Mouse (Mus musculus) limb, embryonic 13.5 days (tissue): ENCODE results near the gene Prkab2. TPM values are rescaled to one million over a fixed set of nuclear protein-coding genes. Genes with fewer than 3 reads are reported as not detected.

ENCODE experiments used
- ATAC-seq: fragments of 200-750 bp; cut with Nextera tagmentation; 2 replicates; pipeline ENCODE4 v1.8.0; 2017; ENCODE audit warnings: low read depth, moderate number of reproducible peaks, moderate TSS enrichment; ENCODE audit not compliant: low FRiP score
- H3K27ac ChIP-seq: fragments of 300-500 bp; sonication (generic); 2 replicates; pipeline ENCODE4 v1.5.1; 2015; ENCODE audit warnings: inconsistent platforms, mild to moderate bottlenecking, moderate library complexity
- H3K27me3 ChIP-seq: fragments of 300-500 bp; sonication (generic); 2 replicates; pipeline ENCODE4 v1.6.1; 2015; ENCODE audit warnings: mild to moderate bottlenecking, inconsistent platforms
- H3K36me3 ChIP-seq: fragments of 300-500 bp; sonication (generic); 2 replicates; pipeline ENCODE4 v1.6.1; 2015; ENCODE audit warnings: inconsistent platforms, mild to moderate bottlenecking, moderate library complexity
- H3K4me1 ChIP-seq: fragments of 300-500 bp; sonication (generic); 2 replicates; pipeline ENCODE4 v1.6.1; 2015; ENCODE audit warnings: inconsistent platforms
- H3K4me2 ChIP-seq: fragments of 300-500 bp; sonication (generic); replicated peaks from 2 replicates; pipeline ENCODE4 v1.6.1; 2015; ENCODE audit warnings: inconsistent platforms, mild to moderate bottlenecking, moderate library complexity
- H3K4me3 ChIP-seq: fragments of 300-500 bp; sonication (generic); 2 replicates; pipeline ENCODE4 v1.5.1; 2015; ENCODE audit warnings: moderate library complexity, mild to moderate bottlenecking, inconsistent platforms
- H3K9ac ChIP-seq: fragments of 300-500 bp; sonication (generic); 2 replicates; pipeline ENCODE4 v1.6.1; 2015; ENCODE audit warnings: mild to moderate bottlenecking, inconsistent platforms
- H3K9me3 ChIP-seq: fragments of 300-500 bp; sonication (generic); 2 replicates; pipeline ENCODE4 v1.6.1; 2016; ENCODE audit warnings: inconsistent platforms
- WGBS: fragments of 180-500 bp; shearing (Covaris S2); methylation state at CpG from one replicate; pipeline ENCODE4 v1.1.7; 2015; 5-methylcytosine and 5-hydroxymethylcytosine counted together
- polyA plus RNA-seq: library from polyadenylated mRNA; unstranded; fragments of >200 nt; fragmentation: Nextera tagmentation; extraction: Ambion mirVana; gene quantifications from 2 replicates; pipeline ENCODE4 v1.2.1, GENCODE M21; 2015

The Prkab2 gene
- polyA plus RNA-seq, 1 experiment from 2014 or later = 7.8 TPM

DNA sequence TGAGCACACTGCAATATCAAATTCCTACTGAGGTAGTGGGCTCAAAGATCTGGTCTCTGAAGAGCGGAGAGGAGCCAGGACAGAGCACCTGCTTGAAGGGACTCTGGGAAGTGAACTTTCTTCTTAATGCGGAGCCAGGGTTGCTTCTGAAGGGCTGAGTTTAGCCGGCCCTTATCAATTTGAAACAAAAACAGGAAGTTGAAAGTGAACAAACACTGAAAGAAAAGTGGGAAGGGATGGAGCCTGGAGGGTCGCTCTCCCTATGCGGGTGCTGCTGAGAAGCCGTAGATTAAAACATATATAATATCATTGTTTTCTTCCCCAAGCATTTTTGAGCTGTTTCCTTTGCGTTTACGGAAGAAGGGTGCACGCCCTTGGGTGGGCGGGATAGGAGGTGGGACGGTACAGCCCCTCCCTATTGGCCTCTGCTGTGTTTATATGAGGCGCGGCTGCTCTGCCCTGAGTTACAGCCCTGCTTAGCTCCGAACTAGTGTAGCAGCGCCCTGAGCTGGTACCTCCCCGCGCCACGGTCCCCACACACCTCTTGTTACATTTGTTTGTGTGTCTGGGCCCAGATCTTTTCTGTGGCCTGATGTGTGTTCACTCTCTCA lies 29.5 kb upstream of the Prkab2 start, which contains the start of gene Fmo5:
Gene Fmo5, plus strand, starts transcription at position 414 of the 611 bp plus-strand sequence.
- Histone ChIP-seq H3K4me2 (peak within 1 kb of the TSS; percentile 65), H3K4me3 (peak within 1 kb of the TSS; percentile 43), H3K9ac (peak within 1 kb of the TSS; percentile 40), H3K4me1 (peaks cover 7% of the 10 kb centered on the region; the same call in 1 of the 2 replicates), H3K27me3 (no peaks in the 10 kb centered on the region), H3K27ac (no peak within 1 kb of the TSS), H3K9me3 (no peaks in the 10 kb centered on the region), H3K36me3 (no peaks in the 10 kb centered on the region)
- ATAC-seq = peak; percentile 71; the same call in 1 of the 2 replicates
- WGBS = 3% methylated on average over 18 of the region's 18 CpGs

GRCm38 (mm10) chr3:97629941-97630340 lies 28.1 kb upstream of the Prkab2 start:
- Histone ChIP-seq H3K4me3 (no peak overlapping the region), H3K4me1 (peaks cover 16% of the 10 kb centered on the region), H3K36me3 (no peaks in the 10 kb centered on the region), H3K27ac (no peak overlapping the region), H3K4me2 (no peak overlapping the region), H3K27me3 (no peaks in the 10 kb centered on the region), H3K9me3 (no peaks in the 10 kb centered on the region), H3K9ac (no peak overlapping the region)
- 87% methylated on average over 4 of the region's 4 CpGs for WGBS
- no peak for ATAC-seq

DNA sequence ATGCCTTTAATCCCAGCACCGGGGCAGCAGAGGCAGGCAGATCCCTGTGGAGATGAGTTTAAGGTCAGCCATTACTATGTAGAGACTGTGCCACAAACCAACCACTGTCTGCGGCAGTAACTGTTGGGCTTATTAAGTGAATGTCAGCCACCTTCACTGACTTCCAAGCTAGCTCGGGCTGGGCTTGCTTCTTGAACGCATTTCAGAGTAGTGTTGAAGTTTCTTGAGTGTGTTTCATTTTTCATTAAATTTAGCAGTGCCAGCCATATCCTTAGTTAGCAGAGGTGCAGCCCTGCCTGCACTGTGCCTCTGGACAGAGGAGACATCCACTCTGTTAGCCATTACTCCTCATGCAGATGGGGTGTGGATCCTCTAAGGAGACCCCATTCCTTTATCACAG lies 27.2 kb upstream of the Prkab2 start:
- Histone ChIP-seq H3K4me1 (peaks cover 16% of the 10 kb centered on the region), H3K27ac (no peak overlapping the region), H3K4me3 (no peak overlapping the region), H3K9ac (no peak overlapping the region), H3K36me3 (no peaks in the 10 kb centered on the region), H3K27me3 (no peaks in the 10 kb centered on the region), H3K9me3 (no peaks in the 10 kb centered on the region), H3K4me2 (no peak overlapping the region)
- no peak for ATAC-seq
- 95% methylated on average over 4 of the region's 4 CpGs for WGBS

GRCm38 (mm10) chr3:97631258-97631860 lies 26.6 kb upstream of the Prkab2 start:
- 87% methylated on average over 8 of the region's 8 CpGs for WGBS

DNA sequence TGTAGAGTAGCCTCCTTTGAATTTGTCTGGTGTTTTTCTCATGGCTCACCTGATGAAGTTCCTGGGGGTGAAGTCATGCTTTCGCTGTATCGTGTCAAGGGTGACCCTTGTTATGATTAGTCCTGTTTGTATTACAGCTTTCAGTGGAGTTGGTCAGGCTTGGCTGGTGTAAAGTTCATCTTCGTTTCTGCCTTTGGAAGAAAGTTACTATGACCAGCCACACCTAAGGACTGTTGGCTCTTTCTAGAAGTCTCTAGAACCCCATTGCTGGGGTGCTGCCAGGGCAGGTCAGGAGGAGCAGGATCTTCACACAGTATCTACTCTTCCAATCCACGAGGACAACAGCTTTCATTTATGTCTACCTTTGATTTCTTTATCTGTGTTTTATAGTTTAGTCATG lies 24.5 kb upstream of the Prkab2 start:
- Histone ChIP-seq H3K27me3 (no peaks in the 10 kb centered on the region), H3K36me3 (no peaks in the 10 kb centered on the region), H3K9me3 (no peaks in the 10 kb centered on the region), H3K4me3 (no peak overlapping the region), H3K4me1 (peaks cover 14% of the 10 kb centered on the region), H3K9ac (no peak overlapping the region), H3K27ac (no peak overlapping the region), H3K4me2 (no peak overlapping the region)
- WGBS = 80% methylated on average over 4 of the region's 4 CpGs
- no peak for ATAC-seq

More at GRCm38 (mm10) chr3:97631258-97631860, 26.6 kb upstream of the Prkab2 start:
- no peak overlapping the region for H3K4me2 ChIP-seq
- ATAC-seq = no peak
- no peak overlapping the region for H3K9ac ChIP-seq
- H3K4me3 ChIP-seq = no peak overlapping the region
- no peaks in the 10 kb centered on the region for H3K27me3 ChIP-seq
- H3K9me3 ChIP-seq = no peaks in the 10 kb centered on the region
- H3K27ac ChIP-seq = no peak overlapping the region
- peaks cover 16% of the 10 kb centered on the region for H3K4me1 ChIP-seq
- H3K36me3 ChIP-seq = no peaks in the 10 kb centered on the region

- Histone ChIP-seq H3K27ac (no peak overlapping the region; the same call in 1 of the 2 replicates), H3K4me1 (peaks cover 9% of the 10 kb centered on the region)
These were observed 23.7 kb upstream of the Prkab2 start for GRCm38 (mm10) chr3:97634288-97634761.

GRCm38 (mm10) chr3:97641396-97641795 lies 16.6 kb upstream of the Prkab2 start:
- no peaks in the 10 kb centered on the region for H3K36me3 ChIP-seq
- no peak overlapping the region for H3K9ac ChIP-seq
- WGBS = 86% methylated on average over 4 of the region's 4 CpGs
- H3K4me2 ChIP-seq = no peak overlapping the region
- no peak overlapping the region for H3K27ac ChIP-seq
- ATAC-seq = no peak
- no peaks in the 10 kb centered on the region for H3K9me3 ChIP-seq
- H3K27me3 ChIP-seq = no peaks in the 10 kb centered on the region
- H3K4me1 ChIP-seq = no peaks in the 10 kb centered on the region
- no peak overlapping the region for H3K4me3 ChIP-seq

More at GRCm38 (mm10) chr3:97634288-97634761, 23.7 kb upstream of the Prkab2 start:
- no peaks in the 10 kb centered on the region for H3K36me3 ChIP-seq
- WGBS = 17% methylated on average over 3 of the region's 3 CpGs
- H3K9me3 ChIP-seq = no peaks in the 10 kb centered on the region
- no peak overlapping the region for H3K4me2 ChIP-seq
- H3K27me3 ChIP-seq = no peaks in the 10 kb centered on the region
- H3K4me3 ChIP-seq = no peak overlapping the region
- ATAC-seq = peak; percentile 66
- no peak overlapping the region for H3K9ac ChIP-seq

DNA sequence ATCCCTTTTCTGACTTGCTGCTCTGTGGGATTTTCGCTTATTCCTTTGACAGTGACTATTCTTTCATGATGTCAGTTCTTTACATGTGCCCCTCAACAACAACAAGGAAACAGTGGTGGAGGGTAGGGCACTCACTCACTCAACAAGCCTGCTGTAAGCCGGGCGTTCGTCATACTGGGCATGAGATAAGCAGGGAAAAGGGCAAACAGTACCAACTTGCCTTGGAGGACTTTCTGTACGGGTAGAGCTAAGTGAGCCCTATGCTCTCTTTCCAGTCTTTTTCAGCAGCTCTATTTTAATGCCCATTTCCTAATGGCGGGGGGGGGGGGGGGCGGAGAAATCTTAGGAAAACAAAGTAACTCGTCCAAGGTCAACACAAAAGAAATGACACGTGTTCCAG lies 16.0 kb upstream of the Prkab2 start:
- no peak overlapping the region for H3K4me3 ChIP-seq
- H3K36me3 ChIP-seq = no peaks in the 10 kb centered on the region
- no peak for ATAC-seq
- H3K4me1 ChIP-seq = no peaks in the 10 kb centered on the region
- H3K9ac ChIP-seq = no peak overlapping the region
- no peaks in the 10 kb centered on the region for H3K27me3 ChIP-seq
- no peaks in the 10 kb centered on the region for H3K9me3 ChIP-seq
- WGBS = 88% methylated on average over 9 of the region's 9 CpGs
- no peak overlapping the region for H3K27ac ChIP-seq
- H3K4me2 ChIP-seq = no peak overlapping the region

DNA sequence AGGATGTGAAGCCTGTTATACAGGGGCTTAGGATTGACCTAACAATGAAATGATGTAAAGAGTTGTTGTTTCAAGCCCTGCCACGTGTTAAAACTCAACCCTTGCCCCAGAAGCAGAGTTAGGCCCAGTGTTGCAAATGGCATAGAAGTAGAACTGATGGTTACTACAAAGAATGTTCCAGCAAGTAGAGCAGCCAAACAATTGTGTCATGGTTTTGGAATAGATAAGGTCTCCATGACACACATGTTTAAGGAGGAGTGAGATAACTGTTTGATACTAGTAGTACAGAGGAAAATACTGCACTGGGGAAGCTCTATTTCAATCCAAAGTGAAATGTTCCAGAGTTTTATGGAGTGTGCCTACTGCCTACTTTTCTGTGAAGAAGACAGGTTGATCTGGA lies 9.5 kb upstream of the Prkab2 start:
- no peaks in the 10 kb centered on the region for H3K36me3 ChIP-seq
- no peak for ATAC-seq
- no peak overlapping the region for H3K9ac ChIP-seq
- H3K9me3 ChIP-seq = no peaks in the 10 kb centered on the region
- no peak overlapping the region for H3K4me3 ChIP-seq
- H3K27me3 ChIP-seq = no peaks in the 10 kb centered on the region
- 45% methylated on average over 1 of the region's 1 CpGs for WGBS
- no peaks in the 10 kb centered on the region for H3K4me1 ChIP-seq
- no peak overlapping the region for H3K4me2 ChIP-seq
- no peak overlapping the region for H3K27ac ChIP-seq

- H3K4me3 ChIP-seq = no peak overlapping the region
- no peak for ATAC-seq
- no peak overlapping the region for H3K27ac ChIP-seq
- H3K9me3 ChIP-seq = no peaks in the 10 kb centered on the region
- H3K4me1 ChIP-seq = no peaks in the 10 kb centered on the region
- 78% methylated on average over 3 of the region's 3 CpGs for WGBS
- H3K27me3 ChIP-seq = no peaks in the 10 kb centered on the region
- H3K9ac ChIP-seq = no peak overlapping the region
- no peaks in the 10 kb centered on the region for H3K36me3 ChIP-seq
- no peak overlapping the region for H3K4me2 ChIP-seq
These were observed 9.0 kb upstream of the Prkab2 start for GRCm38 (mm10) chr3:97649022-97649421.

GRCm38 (mm10) chr3:97649469-97649868 lies 8.5 kb upstream of the Prkab2 start:
- H3K4me2 ChIP-seq = no peak overlapping the region
- no peak for ATAC-seq
- H3K36me3 ChIP-seq = no peaks in the 10 kb centered on the region
- H3K9me3 ChIP-seq = no peaks in the 10 kb centered on the region
- H3K4me1 ChIP-seq = no peaks in the 10 kb centered on the region
- no peak overlapping the region for H3K4me3 ChIP-seq
- no peak overlapping the region for H3K9ac ChIP-seq
- no peak overlapping the region for H3K27ac ChIP-seq
- 77% methylated on average over 6 of the region's 6 CpGs for WGBS
- H3K27me3 ChIP-seq = no peaks in the 10 kb centered on the region

GRCm38 (mm10) chr3:97651604-97652003 lies 6.4 kb upstream of the Prkab2 start:
- Histone ChIP-seq H3K27me3 (no peaks in the 10 kb centered on the region), H3K4me3 (no peak overlapping the region), H3K9ac (no peak overlapping the region), H3K9me3 (no peaks in the 10 kb centered on the region), H3K4me1 (no peaks in the 10 kb centered on the region), H3K36me3 (no peaks in the 10 kb centered on the region), H3K27ac (no peak overlapping the region), H3K4me2 (no peak overlapping the region)
- 80% methylated on average over 10 of the region's 10 CpGs for WGBS
- no peak for ATAC-seq
